ENCODE assay signal across 8 mouse cellular contexts in the genomic region with DNA sequence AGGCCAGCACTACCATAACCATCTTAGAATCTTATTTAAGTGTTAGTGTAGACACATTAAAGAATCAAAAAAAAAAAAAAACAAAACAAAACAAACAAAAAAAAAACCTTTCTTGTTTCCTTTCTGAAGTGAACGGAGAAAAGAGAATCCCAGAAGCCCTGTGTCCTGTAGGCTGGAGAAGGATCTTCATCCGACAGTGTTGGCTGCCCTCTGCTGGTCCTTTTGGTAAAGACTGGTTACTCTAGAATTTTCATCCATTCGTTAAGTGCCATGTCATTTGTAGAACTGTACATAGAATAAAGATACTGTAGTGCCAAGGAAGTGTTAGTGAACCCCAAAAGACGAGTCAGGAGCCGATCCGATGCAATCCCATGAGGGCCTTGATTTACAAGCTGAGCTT. TPM values are rescaled to one million over a fixed set of nuclear protein-coding genes. Genes with fewer than 3 reads are reported as not detected.
DNase-seq lines count a peak whose midpoint lies in the region; ATAC-seq and TF ChIP-seq lines count a peak whose summit lies in the region.

No protein-coding gene starts in this region.

- no peak overlapping the region for H3K9ac ChIP-seq in midbrain, embryonic 13.5 days (replicated peaks)
- no peak overlapping the region for H3K9ac ChIP-seq in forebrain, embryonic 13.5 days
- H3K9ac ChIP-seq in neural tube, embryonic 11.5 days (ENCODE audit: low read length): no peak overlapping the region

- no peak overlapping the region for H3K27ac ChIP-seq in midbrain, embryonic 10.5 days (replicated peaks)
- H3K27ac ChIP-seq in midbrain, embryonic 13.5 days: no peak overlapping the region
- H3K27ac ChIP-seq in forebrain, embryonic 13.5 days: no peak overlapping the region
- no peak overlapping the region for H3K27ac ChIP-seq in neural tube, embryonic 11.5 days (ENCODE audit: low read depth, low read length)

- no peaks in the 10 kb centered on the region for H3K36me3 ChIP-seq in midbrain, embryonic 10.5 days
- H3K36me3 ChIP-seq in midbrain, embryonic 13.5 days: no peaks in the 10 kb centered on the region
- no peaks in the 10 kb centered on the region for H3K36me3 ChIP-seq in forebrain, embryonic 13.5 days (ENCODE audit: poor library complexity, severe bottlenecking)
- no peaks in the 10 kb centered on the region for H3K36me3 ChIP-seq in neural tube, embryonic 11.5 days (ENCODE audit: control insufficient read depth, insufficient read depth, low read length)

- peak; percentile 46 for DNase-seq in midbrain, embryonic 10.5 days (ENCODE audit: low spot score)
- peak; percentile 87 for DNase-seq in brain, embryonic 14.5 days (ENCODE audit: low read depth)
- DNase-seq in hindlimb bud, embryonic 11.5 days (ENCODE audit: extremely low spot score, low read depth, low spot score): peak; percentile 35
- DNase-seq in left cerebral cortex, postnatal 4 days: peak; percentile 65
- peak; percentile 57 for DNase-seq in neural tube, embryonic 11.5 days (ENCODE audit: low spot score)
- no peak for DNase-seq in spleen, adult 12 weeks (ENCODE audit: low spot score)

- no peak for TF ChIP-seq POLR2A in brain, embryonic 14.5 days (IDR thresholded peaks at IDR 0.05; ENCODE audit: borderline replicate concordance, extremely low read depth, insufficient read depth, insufficient read length, poor library complexity, severe bottlenecking)

- no peaks in the 10 kb centered on the region for H3K27me3 ChIP-seq in midbrain, embryonic 10.5 days (ENCODE audit: low read depth, poor library complexity, severe bottlenecking)
- H3K27me3 ChIP-seq in midbrain, embryonic 13.5 days: no peaks in the 10 kb centered on the region
- H3K27me3 ChIP-seq in forebrain, embryonic 13.5 days: no peaks in the 10 kb centered on the region
- H3K27me3 ChIP-seq in neural tube, embryonic 11.5 days (ENCODE audit: control insufficient read depth, insufficient read depth, low read length): no peaks in the 10 kb centered on the region

- H3K9me3 ChIP-seq in midbrain, embryonic 10.5 days (replicated peaks): no peaks in the 10 kb centered on the region
- H3K9me3 ChIP-seq in midbrain, embryonic 13.5 days: no peaks in the 10 kb centered on the region
- H3K9me3 ChIP-seq in forebrain, embryonic 13.5 days (replicated peaks): no peaks in the 10 kb centered on the region
- H3K9me3 ChIP-seq in neural tube, embryonic 11.5 days (ENCODE audit: control insufficient read depth, low read length): no peaks in the 10 kb centered on the region

- H3K4me3 ChIP-seq in midbrain, embryonic 10.5 days: no peak overlapping the region
- no peak overlapping the region for H3K4me3 ChIP-seq in midbrain, embryonic 13.5 days (replicated peaks)
- H3K4me3 ChIP-seq in forebrain, embryonic 13.5 days: no peak overlapping the region
- H3K4me3 ChIP-seq in neural tube, embryonic 11.5 days (ENCODE audit: low read depth, low read length): no peak overlapping the region

- ATAC-seq in midbrain, embryonic 13.5 days: no peak
- ATAC-seq in forebrain, embryonic 13.5 days: peak; percentile 86
- 0 out of 2 replicates have a peak, but pooled peaks have one; percentile 27 for ATAC-seq in neural tube, embryonic 11.5 days (ENCODE audit: insufficient read depth, low FRiP score, low TSS enrichment)

- WGBS in midbrain, embryonic 10.5 days: 36% methylated on average over 6 of the region's 6 CpGs
- WGBS in midbrain, embryonic 13.5 days: 32% methylated on average over 6 of the region's 6 CpGs
- 32% methylated on average over 6 of the region's 6 CpGs for WGBS in forebrain, embryonic 13.5 days
- 31% methylated on average over 6 of the region's 6 CpGs for WGBS in neural tube, embryonic 11.5 days

- H3K4me1 ChIP-seq in midbrain, embryonic 10.5 days: no peaks in the 10 kb centered on the region
- no peaks in the 10 kb centered on the region for H3K4me1 ChIP-seq in midbrain, embryonic 13.5 days (replicated peaks)
- no peaks in the 10 kb centered on the region for H3K4me1 ChIP-seq in forebrain, embryonic 13.5 days
- H3K4me1 ChIP-seq in neural tube, embryonic 11.5 days (ENCODE audit: control insufficient read depth, insufficient read depth, low read length): no peaks in the 10 kb centered on the region

- H3K4me2 ChIP-seq in midbrain, embryonic 13.5 days (replicated peaks): no peak overlapping the region
- H3K4me2 ChIP-seq in forebrain, embryonic 13.5 days: no peak overlapping the region
- no peak overlapping the region for H3K4me2 ChIP-seq in neural tube, embryonic 11.5 days (ENCODE audit: low read depth)

- intact Hi-C loops in left cerebral cortex, postnatal 4 days (cut with DNase I): loop anchor here (5.0 to 10.0 kb wide), 4 partner anchors 160 to 783 kb away; no protein-coding TSS in a partner anchor

- peak; percentile 78; the same call in 1 of the 2 replicates for TF ChIP-seq CTCF in brain, embryonic 14.5 days (IDR thresholded peaks at IDR 0.05; ENCODE audit: borderline replicate concordance, extremely low read depth, insufficient read depth, insufficient read length)

RNA-seq across cellular contexts. Expression of gene Cox18, which starts 29.0 kb away (rescaled TPM):
- 31.2 and 34.2 TPM in 2 replicates for polyA plus RNA-seq in midbrain, embryonic 10.5 days (2016; fragmentation: Nextera tagmentation; extraction: Ambion mirVana)
- 25.7 and 26.3 TPM in 2 replicates for polyA plus RNA-seq in midbrain, embryonic 13.5 days (2015; fragmentation: Nextera tagmentation; extraction: Ambion mirVana)
- polyA plus RNA-seq in brain, embryonic 14.5 days (2012; rRNA removed): 23.9 and 26.4 TPM in 2 replicates
- 29.2 and 31.0 TPM in 2 replicates for polyA plus RNA-seq in forebrain, embryonic 13.5 days (2015; fragmentation: Nextera tagmentation; extraction: Ambion mirVana)
- 10 to 100 TPM; 25.6 to 26.1 TPM for total RNA-seq in left cerebral cortex, postnatal 4 days (2021)
- polyA plus RNA-seq in neural tube, embryonic 11.5 days (2014; fragmentation: Nextera tagmentation; extraction: Ambion mirVana): 29.0 and 29.2 TPM in 2 replicates
